Mouse (Mus musculus) kidney, postnatal 36 days (tissue): ENCODE results near the gene Pdss1.

Source experiments
- DNase-seq, 2 experiments: peaks; one replicate each; pipeline ENCODE4 v3.0.0; 2021 to 2022; ENCODE audit warnings: mixed read lengths in 2 of 2

Gene Pdss1

GRCm38 (mm10) chr2:22962242-22962641 lies 66.9 kb downstream of the Pdss1 start:
- DNase-seq: no peak

GRCm38 (mm10) chr2:22962970-22963369 lies 67.6 kb downstream of the Pdss1 start:
- DNase-seq: no peak

- DNase-seq: no peak
Measured at GRCm38 (mm10) chr2:22977387-22977973, 82.2 kb downstream of the Pdss1 start.

GRCm38 (mm10) chr2:22985973-22986657 lies 90.8 kb downstream of the Pdss1 start:
- DNase-seq: peak; percentile 53
